Mouse (Mus musculus): ENCODE data around the gene Elmod3.
A peak's percentile ranks its signal among the peaks of the same experiment; 100 is the strongest.

Gene Elmod3

DNA sequence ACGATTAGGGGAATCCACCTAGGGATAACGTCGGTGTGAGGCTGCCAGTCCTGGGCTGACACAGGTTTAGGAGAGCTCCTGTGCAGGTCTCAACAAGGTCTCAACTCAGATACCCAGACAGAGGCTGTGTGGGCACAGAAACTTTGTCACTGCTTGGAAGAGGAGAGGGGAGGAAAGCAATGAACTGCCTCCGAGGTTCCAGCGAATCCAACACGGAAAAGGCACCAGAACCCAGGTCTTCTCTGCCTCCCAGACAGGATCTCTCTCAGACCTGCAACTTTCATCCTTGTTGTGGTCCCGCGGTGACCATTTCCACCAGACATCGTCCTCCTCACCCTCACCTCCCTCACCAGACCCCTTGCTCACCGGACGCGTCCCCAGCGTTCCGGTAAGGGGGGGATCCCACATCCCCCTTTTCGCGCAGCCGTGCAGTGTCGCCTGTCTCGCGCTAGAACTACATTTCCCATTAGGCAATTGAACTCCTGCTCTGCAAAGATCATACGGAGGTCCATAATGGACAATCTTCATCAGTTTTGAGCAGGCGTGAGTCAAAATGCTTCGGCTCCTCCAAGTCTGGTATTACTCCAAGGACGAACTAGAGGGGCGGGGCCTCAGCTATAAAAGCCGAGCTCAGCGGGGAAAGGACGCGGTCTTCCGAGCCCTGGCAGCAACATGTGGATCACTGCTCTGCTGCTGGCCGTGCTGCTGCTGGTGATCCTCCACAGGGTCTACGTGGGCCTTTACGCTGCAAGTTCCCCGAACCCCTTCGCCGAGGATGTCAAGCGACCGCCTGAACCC lies at the start of gene Elmod3, which contains the start of gene Retsat:
Elmod3 (minus strand) TSS at position 458 of the 798 bp plus-strand sequence.
Retsat (plus strand) TSS at position 520 of the 798 bp plus-strand sequence.
- DNase-seq (ENCODE audit: low read depth, low spot score), result peak; percentile 94

DNA sequence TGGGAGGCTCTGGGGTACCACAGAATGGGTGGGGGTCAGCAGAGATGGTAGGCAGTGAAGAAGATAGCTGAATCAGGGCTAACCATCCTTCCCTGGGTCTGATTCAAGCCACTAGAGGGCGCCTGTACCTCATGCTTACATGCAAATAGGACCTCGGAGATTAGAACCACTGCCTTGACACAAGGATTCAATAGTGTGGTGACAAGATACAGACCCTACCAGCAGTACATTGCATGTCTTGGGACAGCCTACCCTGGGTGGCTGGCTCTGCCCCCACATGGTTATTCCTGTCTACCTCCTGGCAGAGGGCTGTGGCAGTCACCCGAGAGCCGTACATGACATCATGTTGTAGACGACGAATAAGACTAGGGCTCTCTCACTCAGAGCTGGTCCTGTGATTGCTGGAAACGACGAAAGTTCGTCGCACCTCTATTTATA lies 49.2 kb upstream of the Elmod3 start:
- peak; percentile 57 for DNase-seq (ENCODE audit: low read depth, low spot score)

DNA sequence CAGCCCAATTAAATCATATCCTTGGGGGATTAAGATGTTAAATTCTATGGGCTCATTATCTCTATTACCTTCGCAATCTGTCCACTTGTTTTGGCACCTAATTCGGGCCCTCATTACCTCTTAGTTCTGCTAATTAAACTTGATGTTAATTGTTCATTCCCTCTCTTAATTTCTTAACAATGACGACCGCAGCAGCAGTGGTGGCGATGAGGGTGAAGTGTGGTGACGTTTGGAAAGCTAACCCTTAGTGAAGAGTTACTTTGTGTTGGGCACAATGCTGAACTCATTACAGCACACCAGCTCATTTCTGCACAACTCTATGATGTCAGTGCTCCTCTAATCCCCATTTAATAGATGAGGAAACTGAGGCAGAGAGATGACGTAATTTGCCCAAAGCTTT lies 47.2 kb upstream of the Elmod3 start:
- DNase-seq (ENCODE audit: low read depth, low spot score), result no peak

DNA sequence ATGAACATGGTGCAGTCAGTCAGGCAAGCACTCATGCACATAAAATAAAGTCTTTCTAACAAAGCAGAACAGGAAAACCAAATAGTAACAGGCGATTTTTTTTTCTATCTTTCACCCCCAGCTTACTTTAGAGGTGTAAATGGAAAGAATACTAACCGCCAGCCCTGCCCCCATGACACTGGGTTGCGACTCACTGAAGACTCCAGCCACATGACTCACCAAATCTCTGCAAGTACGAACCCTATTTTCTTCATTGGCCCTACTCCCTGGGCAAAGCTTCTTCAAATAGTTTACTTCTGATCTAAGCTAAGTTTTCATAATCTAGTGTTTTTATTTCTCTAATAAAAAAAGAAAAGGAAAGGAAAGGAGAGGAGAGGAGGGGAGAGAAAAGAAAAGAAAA lies 46.4 kb upstream of the Elmod3 start:
- no peak for DNase-seq (ENCODE audit: low read depth, low spot score)

DNA sequence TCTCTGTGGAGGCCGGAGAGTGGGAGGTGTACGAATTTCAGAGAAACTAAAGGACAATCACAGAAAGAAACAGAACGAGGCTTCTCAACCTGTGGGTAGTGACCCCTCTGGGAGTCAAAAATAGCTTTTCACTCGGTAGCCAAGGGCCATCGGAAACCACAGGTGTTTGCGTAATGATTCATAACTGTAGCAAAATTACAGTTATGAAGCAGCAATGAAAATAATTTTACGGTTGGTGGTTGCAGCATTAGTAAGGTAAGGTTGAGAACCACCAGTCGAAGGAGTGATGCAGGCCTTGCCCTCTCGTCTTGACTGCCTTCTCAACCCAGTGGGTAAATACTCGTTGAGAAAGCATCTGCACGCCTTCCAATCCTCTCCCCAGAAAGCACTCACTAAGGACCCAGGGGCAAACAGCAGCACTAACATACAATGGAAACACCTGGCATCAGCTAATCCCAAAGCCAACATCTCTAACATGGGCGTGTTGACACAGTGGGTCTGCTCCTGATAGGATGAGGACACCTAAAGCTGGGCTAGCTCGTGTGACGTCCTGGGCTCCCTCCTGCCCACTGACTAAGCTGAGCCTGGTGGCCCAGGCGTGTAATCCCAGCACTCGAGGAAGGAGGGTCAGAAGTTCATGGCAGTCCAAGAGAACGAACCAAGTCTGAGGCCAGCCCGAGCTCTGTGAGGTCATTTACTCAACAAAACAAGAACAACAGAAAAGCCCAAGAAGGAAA lies 43.2 kb upstream of the Elmod3 start:
- no peak for DNase-seq (ENCODE audit: low read depth, low spot score)

DNA sequence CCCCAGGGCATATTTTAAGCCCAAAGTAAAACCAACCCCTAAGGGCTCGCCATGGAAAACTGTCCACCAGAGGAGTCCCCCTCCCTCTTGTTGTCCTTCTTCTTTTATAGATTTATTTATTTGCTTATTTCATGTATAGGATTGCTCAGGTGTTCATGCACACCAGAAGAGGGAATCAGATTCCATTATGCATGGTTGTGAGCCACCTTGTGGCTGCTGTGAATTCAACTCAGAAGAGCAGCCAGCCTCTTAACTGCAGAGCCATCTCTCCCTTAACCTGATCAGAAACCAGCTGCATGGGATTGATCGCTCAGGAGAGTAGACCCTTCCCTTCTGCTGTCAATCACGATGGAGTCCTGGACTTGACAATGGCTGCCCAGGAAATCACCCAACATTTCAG lies 38.7 kb upstream of the Elmod3 start:
- no peak for DNase-seq (ENCODE audit: low read depth, low spot score)

DNA sequence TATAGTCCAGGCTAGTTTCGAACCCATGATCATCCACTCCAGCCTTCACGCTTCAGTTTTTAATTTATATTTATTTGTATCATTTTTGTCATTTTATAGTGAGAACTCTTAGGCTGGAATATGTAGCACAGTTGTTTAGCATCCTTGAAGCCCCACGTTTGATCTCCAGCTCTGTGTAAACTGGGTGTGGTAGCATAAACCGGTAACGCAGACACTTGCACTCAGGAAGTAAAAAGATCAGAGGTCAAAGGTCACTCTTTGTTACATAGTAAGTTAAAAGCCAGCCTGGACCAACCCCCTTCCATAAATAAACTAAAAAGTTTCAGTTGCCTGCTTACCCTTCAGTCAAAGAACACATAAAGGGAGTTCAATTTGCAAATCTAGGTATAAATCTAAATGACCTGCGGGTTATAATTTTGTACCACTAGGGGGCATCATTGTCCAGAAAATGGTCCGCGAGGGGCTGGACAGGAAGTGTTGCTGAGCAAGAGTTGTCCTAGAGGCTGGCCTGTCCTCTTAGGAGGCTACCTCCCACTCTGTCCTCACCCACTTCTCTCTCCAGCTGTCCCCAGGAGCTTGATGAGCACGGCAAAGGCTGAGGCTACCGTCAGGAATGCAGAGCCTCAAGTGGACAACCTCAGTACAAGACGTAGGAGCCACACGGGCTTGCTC lies 37.7 kb upstream of the Elmod3 start:
- peak; percentile 63 for DNase-seq (ENCODE audit: low read depth, low spot score)

DNA sequence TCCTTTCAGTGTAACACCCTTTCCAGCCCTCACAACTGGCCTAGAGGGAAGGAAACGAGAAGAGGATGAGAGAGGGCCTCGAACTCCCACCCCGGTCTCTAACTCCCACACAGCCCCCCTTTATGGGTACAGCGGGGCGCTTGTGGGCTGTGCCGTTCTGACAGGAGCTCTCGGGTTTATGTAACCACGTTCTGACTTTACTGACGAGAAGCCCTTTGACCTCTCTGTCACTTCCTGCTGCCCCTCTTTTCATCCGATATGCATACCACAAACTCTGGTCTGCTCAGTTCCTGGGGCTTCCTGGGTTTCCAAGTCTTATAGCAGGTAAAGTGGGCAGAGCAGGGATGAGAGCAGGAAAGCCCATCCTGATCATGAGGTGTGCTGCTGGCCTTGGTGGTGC lies 36.1 kb upstream of the Elmod3 start:
- DNase-seq (ENCODE audit: low read depth, low spot score), result no peak

DNA sequence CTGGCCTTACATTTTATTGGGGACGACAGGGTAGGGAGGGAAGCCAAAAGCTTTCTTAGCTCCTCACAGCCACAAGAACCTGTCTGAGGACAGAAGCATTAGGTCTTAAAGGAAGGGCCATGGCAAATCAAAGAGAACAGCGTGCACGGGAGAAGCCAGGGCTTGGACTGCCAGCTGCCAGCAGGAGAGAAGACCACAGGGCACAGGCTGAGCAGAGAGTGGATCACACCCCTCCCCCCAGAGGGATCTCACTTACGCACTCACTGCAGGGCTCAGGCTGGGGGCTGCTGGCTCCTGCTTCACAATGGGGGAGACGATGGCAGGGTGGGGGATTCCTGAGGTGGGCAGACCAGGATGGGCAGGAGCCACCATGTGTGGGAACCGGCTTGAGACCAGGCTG lies 33.5 kb upstream of the Elmod3 start:
- DNase-seq (ENCODE audit: low read depth, low spot score), result no peak

DNA sequence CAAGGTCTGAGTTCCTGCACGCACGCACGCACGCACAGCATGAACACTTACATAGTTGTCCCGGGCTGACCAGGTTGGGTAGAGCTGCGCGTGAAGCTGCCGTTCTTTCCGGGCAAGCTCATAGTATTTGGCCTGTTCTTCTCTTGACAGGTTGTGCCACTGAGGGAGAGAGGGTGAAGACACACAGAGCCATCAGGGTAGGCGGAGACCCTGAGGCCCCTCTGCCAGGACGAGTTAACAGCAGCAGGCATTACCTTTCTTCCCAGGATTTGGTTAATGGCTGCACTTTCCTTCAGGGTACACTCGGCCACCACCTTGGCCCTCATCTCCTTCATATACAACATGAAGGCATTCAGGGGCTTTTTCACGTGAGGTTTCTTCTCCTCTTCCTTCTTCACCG lies 32.7 kb upstream of the Elmod3 start:
- no peak for DNase-seq (ENCODE audit: low read depth, low spot score)

DNA sequence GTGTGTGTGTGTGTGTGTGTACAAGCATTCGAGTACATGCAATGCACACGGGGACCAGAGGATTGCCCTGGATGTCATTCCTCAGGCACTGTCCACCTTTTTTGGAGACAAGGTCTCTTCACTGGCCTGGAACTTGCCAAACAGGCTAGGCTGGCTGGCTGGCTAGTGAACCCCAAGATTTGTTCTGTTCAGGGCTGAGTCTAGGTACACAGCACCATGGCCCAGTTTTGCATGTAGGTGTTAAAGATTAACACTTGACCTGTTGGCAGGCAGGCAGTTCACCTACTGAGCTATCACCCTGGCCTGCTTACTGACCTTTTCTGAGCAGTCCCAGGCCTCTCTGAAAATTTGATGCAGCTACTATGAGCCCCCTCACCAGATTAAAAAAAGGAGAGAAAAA lies 32.2 kb upstream of the Elmod3 start:
- DNase-seq (ENCODE audit: low read depth, low spot score), result no peak

DNA sequence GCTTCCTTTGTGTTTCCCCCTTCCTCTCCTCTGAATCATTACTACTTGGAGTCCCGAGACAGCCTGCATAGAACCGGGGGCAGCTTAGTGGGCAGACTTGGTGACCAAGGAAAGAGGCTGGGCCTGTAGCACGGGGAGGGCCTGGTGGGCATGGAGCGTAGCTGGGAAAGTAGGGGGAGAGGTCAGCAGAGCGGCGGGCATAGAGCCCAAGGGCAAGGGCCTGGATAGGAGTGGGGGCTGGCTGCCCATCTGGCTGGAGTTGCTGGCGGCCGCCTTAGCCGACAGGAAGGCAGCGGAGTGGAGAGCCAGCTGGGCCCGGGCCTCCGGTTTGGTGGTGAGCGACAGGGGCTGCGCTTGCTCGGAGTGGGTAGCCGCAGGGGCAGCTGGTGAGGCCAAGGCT lies 29.1 kb upstream of the Elmod3 start:
- no peak for DNase-seq (ENCODE audit: low read depth, low spot score)

DNA sequence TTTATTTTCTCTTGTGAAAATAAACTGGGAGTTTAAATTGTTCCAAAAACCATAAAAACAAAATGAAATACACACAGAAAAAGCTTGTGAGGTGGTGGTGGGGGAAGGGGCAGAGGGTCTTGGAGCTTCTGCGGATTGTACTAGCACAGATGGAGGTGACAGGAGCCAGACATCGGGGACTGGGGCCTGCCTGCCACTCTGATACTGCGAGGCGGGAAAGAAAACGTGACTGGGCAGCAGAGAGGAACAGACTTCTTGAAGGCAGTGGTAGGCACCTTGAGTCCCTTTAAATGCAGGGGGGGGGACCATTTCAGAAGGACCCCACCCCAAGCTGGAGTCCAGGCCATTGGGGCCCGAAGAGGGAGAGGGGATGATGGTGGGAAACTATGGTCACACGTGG lies 28.2 kb upstream of the Elmod3 start:
- DNase-seq (ENCODE audit: low read depth, low spot score), result no peak

DNA sequence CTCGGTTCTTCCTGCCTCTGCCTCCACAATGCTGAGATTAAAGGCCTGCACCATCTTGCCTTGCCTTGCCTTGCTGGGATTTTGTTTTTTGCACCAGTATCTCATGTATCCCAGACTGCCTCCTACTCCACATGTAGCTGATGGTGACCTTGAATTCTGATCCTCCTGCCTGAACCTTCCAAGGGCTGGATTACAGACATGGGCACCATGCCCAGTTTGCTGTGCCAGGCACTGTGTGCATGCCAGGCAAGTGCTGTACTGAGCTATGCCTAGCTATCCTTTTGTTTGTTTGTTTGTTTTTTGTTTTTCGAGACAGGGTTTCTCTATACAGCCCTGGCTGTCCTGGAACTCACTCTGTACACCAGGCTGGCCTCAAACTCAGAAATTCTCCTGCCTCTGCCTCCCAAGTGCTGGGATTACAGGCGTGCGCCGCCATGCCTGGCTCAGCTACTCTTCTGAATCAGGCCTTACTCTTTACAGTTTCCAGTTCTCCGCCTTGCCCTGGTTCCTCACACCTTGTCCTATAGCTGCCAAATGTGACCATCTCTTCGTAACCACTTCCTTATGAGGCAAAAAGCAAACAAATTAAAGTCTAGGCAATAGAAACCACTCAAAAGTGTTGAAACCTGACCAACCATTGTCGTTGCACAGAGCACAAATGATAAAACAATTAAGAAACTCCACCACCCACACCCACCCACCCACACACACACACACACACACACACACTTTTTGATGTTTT lies 25.6 kb upstream of the Elmod3 start:
- DNase-seq (ENCODE audit: low read depth, low spot score), result no peak

DNA sequence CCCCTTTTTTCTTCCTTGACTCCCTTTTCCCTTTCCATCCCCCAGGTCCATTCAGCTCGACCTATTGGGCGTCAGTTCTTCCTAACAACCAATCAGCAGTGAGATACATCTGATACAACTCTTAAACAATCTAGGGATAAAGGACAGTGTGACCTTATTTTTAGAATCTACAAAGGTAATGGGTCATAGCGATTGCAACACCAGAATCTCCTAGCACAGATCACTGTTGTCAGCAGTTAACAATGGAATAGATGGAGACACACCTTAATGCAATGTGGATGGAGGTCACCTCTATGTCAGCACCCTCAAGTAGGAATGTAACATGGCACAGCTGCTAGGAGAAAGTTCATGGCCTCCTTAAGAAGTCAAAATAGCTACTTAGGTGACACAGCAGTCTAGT lies 24.7 kb upstream of the Elmod3 start:
- DNase-seq (ENCODE audit: low read depth, low spot score), result no peak

DNA sequence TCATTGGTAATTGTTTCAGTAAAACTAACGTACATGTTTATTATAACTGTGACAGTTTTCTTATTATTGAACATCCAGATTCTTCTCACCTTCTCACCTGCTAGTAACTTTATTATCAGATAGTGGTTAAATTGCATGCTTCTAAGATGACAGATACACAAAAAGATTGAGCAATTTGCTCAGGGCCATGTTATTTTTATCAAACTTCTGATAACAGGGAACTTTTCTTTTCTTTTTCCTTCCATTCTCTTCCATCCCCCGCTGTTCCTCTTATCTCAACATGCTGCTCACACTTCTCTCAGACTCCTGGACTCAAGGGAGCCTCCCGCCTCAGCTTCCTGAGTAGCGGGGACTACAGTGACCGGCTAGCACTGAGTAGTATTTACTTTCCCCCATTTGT lies 22.7 kb upstream of the Elmod3 start:
- DNase-seq (ENCODE audit: low read depth, low spot score), result no peak

DNA sequence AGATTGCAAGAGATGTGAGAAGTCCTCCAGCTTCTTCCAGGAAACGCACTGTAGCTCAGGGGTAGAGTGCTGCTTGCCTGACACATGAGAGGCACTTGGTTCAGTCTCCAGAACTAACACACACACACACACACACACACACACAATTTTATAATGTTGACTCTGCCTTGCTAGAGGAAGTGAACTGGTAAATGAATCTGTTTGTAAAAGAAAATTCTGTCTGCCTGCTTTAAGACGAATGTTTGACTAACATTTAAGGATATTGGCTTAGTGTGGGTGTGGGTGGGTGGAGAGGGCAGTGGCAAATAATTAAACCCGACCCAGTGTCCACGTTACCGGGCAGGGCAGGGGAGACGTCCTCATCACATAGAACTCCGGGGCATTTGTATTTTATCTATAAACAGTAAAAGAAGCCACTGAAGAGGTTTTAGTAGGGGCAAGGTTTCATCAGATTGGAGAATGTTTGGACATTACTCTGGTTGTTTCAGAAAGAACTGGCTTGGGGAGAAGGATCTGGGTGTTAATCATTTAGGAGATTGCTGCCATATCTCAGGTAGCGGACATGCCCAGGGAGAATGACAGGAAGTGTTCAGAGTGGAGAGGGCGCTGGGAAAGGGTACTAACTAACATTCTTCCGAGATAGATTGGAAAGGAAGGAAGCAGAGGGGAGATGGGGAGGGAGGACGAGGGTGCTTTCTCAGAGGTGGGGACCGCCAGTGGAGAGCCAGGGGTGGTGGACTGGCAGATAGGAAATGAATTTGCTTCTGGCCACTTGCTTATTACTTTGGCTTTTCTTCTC lies 21.7 kb upstream of the Elmod3 start:
- no peak for DNase-seq (ENCODE audit: low read depth, low spot score)

DNA sequence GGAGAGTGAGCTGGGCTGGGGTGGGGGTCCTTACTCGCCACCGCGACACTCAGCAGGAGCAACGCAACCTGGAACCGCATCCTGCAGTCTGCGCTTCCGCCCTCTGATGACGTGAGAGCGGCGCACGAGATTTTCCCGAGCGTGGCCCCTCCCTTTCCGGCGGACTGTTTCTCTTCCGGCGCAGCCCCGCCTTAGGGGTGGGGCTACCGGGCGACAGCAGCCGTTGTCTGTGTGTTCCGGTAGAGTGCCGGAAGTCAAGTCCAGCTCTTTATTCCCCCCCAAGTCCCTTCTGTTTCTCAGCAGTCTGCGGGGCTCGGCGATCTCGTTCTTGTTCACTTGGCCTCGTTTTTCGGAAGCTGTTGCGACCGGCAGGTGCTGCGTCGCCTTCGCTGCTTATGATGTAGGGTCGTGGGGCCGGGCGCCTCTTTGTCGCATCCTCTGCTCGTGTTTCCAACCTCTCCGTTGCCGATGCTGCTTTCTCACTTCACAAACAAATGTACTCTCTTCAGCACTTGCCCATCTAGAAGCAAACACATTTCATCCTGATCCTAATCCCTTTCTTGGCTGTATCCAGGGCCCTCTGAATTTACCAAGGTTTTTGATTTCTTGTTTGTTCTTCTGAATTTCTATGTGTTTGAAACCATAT lies 18.6 kb upstream of the Elmod3 start, which contains the start of gene Tgoln1:
Tgoln1 (minus strand) TSS at position 358 of the 646 bp plus-strand sequence.
- DNase-seq (ENCODE audit: low read depth, low spot score), result peak; percentile 88

DNA sequence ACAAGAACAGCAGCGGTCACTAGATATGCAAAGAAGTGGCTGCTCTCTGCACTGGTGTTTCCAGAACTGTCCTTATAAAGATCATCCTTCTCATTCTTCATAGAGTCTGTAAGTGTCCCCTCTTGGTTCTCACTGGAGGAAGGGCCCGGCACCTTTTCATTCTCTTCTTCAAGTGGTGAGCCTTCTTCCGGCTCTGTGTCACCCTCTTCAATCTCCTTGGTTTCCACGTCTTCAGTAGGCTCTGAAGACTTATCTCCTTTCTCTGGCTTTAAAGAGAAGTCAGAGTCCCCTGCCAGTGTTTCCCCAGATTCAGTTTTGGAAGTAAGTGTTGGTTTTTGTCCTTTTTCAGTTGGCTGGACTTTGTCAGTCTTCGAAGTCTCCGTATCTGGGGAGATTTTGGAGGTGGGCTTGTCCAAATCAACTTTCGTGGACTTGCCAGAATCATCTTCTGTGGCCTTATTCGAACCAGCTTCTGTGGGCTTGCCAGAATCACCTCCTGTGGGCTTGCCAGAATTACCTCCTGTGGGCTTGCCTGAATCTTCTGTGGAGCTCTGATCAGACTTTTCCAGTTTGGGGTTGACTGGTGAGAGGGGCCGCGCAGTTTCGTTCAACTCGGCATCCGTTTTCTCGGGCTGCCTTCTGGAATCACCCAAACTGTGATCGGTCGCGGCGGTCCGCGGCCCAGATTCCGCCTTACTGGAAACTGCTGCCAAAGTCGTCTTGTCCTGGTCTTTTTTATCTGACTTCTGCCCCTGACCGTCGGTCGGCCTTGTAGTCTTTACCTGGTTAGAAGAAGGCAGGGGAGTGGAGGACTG lies 17.6 kb upstream of the Elmod3 start:
- DNase-seq (ENCODE audit: low read depth, low spot score), result no peak
